Mouse (Mus musculus) fibroblast of lung, adult 2 months (primary cell): ENCODE results near the gene Alyref2.
"Not testable (repeated sequence)": the region's sequence is repeated elsewhere in the genome, so short reads cannot be mapped to it uniquely, and the experiment has no call there.

Experiments used
- DNase-seq: peaks from one replicate; pipeline ENCODE4 v3.0.0-alpha.2; 2011; ENCODE audit warnings: low read depth

Gene Alyref2

DNA sequence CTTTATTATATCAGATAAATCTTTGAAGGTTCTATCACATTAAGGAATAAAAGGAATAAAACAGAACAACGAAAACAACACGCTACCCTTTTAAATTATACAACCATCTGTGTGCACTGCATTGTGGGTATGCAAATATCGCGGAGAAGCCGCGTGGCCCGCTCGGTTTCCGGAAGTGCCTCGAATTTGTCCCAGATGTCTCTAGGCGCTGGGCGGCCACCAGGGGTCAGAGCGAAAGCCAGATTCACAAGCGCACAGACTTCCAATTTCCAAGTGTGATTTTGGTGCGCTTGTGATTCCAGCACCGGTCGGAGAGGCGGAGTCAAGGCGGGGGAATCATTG, at the start of gene Alyref2:
TSS of gene Alyref2 (plus strand) at position 229 of the 342 bp plus-strand sequence.
- peak; percentile 83 for DNase-seq

DNA sequence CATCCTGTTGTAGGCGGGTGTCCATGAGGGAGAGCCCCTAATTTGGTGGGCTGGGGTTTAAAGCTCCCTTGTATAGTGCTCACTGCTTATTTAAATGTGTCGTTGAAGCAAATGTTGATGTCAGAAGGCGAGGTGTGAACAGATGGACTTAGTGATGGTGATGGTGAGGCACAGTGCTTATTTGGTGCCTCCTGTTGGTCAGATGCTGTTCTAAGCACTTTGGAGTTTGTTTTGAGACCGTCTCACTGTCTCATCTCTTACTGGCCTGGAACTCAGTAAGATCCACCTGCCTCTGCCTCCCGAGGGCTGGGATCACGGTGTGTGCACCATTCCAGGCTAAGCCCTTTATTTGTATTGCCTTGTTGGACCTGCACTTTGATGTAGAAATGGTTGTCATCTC, 48.4 kb upstream of the Alyref2 start:
- DNase-seq, result no peak

DNA sequence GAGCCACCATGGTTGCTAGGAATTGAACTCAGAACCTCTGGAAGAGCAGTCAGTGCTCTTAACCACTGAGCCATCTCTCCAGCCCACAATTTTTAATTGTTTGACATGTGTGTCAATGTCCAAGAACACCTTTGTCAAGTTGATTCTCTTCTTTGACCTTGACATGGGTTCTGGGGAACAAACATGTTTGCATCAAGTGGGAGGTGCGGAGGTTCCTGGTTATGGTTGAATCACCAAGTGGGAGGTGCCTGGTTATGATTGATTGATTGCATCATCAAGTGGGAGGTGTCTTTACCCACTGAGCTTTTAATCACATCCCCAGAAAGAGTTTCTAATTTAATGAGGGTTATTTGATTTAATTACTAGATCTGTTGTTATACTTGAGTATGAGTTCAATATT, 45.7 kb upstream of the Alyref2 start:
- DNase-seq, result no peak

DNA sequence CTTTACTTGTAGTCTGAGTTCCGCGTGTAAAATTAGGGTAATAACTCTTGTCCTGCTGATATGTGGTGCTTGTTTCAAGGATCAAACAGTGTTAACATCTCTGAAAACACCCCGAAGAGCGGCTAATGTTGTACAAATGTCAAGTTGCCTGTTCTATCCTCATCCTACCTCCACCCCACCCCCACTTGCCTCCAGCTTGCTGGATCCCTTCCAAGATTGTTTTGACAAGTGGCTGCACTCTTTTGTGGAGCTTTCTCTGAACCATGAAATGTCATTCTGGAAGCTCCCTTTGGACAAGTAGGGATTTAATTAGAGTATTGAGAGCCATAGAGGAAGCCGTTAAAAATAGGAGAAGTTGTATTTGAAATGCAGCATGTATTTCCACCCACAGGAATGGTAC, 43.5 kb upstream of the Alyref2 start:
- no peak for DNase-seq

DNA sequence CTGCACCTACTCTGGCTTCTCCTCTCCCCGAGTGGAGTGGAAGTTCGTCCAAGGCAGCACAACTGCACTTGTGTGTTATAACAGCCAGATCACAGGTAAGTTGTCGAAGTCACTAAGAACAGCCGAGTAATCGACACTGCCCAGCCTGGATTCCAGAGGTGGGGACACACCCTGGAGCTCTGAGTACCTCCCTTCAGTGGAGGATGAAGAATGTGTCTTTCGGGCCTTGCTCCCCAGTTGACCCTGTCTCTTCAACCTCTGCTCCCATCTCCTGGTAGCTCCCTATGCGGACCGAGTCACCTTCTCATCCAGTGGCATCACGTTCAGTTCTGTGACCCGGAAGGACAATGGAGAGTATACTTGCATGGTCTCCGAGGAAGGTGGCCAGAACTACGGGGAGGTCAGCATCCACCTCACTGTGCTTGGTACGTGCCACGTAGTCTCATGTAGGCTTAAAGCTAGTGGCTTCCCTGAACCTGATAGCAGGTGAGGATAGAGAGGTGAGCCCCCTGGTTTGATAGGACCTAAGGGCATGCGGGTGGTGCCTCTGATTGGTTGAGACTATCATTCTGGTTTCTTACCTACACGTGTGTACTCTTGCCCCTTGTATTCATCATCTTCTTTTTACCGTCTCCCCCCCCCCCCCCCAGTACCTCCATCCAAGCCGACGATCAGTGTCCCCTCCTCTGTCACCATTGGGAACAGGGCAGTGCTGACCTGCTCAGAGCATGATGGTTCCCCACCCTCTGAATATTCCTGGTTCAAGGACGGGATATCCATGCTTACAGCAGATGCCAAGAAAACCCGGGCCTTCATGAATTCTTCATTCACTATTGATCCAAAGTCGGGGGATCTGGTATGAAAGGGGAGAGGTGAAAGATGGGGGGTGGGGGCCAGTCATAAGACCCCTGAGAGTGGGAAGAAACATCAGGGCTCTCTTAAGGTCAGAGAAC, 42.5 kb upstream of the Alyref2 start:
- DNase-seq, result no peak

DNA sequence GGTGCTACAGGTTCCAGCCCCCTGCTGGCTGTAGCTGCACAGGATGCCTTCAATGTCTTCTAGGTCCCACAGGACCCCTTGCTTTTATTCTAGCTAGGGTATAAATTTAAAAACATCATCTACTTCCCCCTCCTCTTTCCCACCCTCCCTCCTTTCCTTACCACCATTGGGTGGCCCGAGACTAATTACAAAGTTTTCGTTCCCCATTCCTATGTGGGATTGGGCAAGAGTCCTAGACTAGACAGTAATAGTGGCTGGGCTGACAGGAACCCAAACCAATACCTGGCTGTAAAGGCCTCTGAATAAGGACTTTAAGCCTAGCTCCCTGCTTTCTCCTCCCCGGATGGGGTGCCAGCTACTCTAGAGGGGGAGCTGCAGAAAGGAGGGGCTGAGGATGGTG, 40.1 kb upstream of the Alyref2 start:
- no peak for DNase-seq

DNA sequence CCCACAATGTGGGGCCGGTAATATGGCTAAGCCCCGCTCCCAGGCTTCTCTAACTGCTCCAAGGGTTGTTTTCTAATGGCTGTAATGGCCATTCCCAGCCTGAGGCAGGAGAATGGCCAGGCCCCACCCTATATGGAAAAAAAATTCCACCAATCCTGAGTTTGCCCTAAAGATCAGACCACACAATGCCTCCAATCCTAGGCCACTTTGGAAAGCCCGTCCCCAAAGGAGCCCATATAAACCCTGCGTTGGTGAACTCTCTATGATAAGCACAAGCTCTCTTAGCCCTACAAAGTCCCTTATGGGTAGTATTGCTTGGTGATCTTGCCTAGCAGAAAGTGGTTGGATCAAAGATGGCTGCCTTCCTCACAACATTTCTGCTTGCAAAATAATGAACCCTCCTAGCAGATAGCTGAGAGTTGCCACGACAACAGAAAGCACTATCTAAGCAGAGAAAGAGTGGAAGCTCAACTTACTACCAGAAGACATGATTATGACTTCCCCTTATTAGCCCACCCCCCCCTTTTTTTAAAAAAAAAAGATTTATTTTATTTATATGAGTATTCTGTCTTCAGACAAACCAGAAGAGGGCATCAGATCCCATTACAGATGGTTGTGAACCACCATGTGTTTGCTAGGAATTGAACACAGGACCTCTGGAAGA, 37.4 kb upstream of the Alyref2 start:
- DNase-seq, result no peak

DNA sequence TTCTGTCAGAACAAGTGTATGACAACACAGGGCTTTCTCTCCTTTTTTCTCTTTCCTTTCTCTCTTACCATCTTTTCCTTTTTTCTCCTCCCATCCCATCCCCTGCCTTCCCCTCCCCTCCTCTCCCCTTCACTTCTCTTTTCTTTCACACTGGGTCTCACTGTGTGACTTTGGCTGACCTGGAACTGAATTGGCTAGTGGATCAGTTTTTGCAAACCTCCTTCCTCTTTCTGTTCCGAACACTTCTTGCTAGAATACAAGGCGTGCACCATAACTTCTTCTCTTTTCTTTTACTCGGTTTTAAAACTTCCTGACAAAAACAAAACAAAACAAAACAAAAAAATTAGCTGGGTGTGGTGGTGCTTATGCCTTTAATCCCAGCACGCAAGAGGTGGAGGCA, 36.7 kb upstream of the Alyref2 start:
- DNase-seq, result no peak

DNA sequence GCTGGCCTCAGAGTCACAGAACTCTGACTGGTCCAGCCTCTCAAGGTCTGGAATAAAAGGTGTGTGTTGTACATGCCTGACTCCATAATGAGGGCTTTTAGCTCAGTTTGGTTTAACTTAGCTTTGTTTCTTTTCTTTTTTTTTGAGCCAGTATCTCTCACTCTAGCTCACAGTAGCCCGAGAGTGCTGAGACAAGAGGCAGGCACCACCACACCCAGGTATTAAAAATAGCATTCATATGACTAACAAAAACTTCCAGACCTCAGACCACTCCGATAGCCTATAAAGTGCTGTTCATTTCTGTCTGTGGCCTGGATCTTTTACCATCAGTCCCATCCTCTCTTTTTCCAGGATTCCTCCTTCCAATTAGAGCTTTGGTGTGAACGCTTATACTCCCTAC, 33.6 kb upstream of the Alyref2 start:
- DNase-seq, result no peak

DNA sequence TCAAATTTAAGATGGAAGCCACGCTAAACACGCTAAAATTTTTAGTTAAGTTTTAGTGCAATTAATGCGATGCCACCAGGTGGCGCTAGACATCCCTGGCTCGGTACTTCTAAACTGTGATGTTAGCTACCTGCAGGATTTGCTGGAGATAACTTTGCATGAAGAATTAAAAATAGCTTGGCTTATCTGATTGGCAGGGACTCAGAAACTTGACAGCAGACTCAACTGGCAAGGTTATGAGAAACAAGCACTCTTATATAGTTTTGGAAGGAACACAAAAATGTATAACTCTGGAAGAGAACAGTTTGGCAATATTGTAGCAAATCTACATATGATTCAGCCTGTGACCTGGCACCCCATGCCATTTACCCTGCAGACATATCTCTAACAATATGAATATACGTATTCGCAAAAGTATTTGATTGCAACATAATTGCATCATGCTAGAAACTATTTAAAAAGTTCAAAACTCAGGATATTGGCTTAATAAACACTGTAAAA, 32.9 kb upstream of the Alyref2 start:
- DNase-seq, result peak; percentile 51

DNA sequence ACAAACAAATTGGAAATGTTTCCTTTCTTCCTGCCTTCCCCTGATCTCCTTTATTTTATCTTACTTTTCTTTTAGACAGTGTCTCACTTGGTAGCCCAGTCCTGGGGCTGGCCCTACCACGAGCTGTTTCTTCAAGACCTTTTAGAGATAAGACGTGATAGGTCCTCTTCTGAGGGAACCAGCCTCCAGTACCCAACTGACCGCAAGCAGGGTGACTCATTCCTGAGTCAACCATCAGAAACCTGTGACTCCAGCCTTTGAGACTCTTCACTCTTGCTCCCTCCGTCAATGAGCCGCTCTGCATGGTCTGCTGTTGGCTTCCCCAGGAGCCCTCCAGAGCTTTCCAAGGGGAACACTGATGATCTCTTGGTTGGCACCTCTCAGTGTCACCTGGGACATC, 32.4 kb upstream of the Alyref2 start:
- DNase-seq, result peak; percentile 70

DNA sequence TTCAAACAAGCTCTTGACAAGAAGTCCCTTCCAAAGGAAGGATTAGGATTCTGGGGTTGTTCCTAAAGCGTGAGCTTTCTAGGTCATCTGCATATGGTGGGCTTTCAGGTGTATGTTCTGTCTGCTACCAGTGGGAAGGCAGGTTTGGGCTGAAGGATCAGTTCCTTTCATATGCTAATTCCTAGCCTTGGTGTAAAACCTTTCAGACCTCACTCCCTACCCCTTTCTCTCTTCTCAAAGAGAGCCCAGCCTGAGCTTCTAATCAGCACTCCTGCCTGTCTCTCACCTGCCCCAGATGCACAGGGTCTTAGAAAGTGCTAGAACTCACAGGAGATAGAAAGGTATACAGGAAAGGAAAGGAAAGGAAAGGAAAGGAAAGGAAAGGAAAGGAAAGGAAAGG, 31.8 kb upstream of the Alyref2 start:
- DNase-seq, result no peak

DNA sequence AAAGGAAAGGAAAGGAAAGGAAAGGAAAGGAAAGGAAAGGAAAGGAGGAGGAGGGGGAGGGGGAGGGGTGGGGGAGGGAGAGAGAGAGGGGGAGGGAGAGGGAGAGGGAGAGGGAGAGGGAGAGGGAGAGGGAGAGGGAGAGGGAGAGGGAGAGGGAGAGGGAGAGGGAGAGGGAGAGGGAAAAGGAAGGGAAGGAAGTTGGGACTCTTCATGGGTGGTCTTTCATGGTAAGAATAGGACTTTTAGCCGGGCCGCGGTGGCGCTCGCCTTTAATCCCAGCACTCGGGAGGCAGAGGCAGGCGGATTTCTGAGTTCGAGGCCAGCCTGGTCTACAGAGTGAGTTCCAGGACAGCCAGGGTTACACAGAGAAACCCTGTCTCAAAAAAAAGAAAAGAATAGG, 31.3 kb upstream of the Alyref2 start:
- DNase-seq, result not testable (repeated sequence)

DNA sequence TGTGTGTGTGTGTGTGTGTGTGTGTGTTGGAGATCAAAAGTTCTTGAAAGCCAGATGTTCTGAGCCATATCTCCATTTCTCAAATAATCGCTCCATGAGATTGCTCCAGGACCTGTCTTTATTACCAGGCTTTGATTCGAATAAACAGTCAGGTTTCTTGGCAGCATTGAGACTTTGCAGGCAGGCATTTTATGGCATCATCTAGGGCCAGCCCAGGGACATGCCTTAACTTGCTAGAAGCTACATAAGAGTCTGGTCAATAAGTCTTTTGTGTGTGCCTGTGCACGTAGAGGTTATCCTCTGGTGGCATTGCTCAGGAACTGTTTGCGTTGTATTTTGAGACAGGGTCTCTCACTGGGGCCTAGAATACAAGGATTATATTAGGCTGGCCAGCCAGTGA, 29.8 kb upstream of the Alyref2 start:
- no peak for DNase-seq

DNA sequence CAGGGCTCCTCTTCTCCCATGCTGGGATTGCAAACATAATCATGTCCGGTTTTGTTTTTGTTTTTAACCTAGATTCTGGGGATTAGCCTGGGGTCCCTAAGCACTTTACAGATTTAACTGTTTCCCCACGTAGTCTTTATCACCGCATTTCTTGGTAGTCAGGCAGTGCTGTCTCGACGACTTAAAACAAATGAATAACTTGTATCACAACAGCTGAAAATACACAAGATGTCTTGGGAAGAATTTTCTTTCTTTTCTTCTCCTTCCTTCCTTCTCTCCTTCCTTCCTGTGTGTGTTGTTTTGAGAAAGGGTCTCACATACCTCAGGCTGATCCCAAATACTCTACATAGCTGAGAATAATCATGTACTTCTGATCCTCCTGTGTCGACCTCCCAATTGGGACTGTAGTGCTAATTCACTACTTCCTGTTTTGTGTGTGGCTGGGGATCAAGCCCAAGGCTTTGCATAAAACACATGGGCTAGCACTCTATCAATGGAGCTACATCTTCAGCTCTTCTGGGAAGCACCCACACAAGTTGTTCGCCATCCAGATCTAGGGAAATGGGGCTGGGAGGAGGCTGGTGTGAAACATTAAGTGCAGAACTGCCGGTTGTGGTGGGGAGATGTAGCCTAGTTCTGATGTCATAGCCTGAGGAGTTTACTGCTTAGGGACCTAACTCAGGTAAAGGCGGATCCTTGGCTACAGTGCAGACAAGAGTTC, 29.2 kb upstream of the Alyref2 start:
- DNase-seq, result no peak

DNA sequence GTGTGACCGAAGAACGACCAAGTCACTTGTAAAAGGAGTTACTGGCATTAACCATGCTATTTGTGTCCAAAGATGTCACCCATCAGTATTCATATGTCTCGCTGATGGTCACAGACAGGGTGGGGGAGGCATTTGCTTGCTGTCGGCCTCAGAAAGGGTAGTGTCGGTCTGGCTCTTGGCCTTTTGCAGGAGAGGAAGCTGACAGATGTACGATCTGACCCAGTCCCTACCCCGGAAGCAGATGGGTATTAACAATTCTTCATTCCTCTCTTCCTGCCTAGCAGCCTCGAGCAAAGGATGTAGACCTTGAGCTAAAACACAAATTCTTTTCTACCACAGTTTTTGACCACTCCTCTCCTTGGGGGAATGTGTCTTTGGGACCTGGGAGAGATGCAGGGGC, 26.2 kb upstream of the Alyref2 start:
- DNase-seq, result no peak

DNA sequence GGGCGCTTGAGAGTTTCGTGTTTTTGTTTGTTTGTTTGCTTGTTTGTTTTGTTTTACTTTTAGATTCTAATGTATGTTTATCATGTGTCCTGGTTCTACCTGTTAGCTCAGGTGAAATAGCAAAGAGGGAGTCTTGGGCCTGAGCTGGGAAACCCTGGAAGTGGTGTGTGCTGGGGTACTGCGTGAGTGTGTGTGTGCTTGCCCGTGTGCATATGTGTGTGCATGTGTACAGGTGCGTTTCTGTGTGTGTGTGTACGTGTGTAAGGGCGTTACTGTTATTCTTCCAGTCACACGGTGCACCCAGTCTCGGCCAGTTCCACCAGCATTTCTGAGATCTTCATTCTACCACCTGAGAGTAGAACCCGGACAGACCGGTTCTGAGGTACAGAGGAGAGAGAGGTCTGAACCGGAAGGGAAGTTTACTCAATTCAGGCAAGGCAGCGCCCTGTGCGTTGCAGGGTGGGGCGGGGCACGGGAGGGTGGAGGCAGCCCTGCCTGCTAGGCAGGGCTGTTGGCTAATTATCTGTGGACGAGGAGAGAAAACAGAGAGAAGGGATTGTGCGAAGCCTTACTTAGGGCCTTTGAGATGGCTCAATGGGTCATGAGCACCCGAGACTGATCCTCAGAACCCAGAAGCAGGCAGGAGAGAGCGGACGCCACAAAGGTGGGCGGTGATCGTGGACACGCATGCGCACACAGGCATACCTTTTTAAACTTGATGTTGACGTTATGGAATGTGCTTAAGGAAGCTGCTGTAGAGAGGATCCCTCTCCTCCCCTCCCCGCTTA, 25.3 kb upstream of the Alyref2 start:
- DNase-seq, result no peak

DNA sequence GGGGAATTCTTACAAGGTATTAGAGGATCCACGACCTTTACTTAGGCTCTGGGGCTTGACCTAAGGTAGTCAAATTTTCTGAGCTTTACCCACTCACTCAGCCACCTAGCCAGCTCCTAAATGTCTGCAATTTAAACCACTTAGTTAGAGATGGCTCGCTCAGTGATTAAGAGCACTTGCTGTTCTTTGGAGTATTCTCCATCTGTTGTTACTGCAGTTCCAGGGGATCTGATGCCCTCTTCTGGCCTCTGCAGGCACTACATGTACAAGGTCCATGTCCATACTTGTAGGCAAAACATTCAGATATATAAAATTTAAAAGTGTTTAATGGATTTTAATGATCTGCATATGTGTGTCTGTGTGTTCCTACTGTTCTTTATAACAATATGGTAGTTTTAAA, 24.3 kb upstream of the Alyref2 start:
- DNase-seq, result peak; percentile 44

DNA sequence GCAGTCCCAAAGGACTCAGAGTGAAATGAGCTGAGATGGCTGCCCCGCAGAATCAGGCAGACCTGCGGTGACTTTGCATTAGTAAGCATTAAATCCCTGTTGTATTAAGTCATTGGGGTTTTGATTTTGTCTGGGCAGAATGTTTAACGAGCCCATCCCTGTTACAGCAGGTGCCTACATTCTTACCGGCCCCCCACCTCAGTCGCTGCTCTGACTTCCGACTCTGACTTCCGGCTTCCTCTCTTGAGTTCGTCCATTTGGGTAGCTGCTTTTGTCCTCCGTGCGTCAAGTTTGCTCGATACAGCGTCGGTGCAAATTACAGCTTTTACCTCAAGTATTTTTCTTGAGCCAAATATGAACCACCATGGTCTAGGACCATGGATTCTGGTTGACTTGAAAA, 9.0 kb upstream of the Alyref2 start:
- no peak for DNase-seq

DNA sequence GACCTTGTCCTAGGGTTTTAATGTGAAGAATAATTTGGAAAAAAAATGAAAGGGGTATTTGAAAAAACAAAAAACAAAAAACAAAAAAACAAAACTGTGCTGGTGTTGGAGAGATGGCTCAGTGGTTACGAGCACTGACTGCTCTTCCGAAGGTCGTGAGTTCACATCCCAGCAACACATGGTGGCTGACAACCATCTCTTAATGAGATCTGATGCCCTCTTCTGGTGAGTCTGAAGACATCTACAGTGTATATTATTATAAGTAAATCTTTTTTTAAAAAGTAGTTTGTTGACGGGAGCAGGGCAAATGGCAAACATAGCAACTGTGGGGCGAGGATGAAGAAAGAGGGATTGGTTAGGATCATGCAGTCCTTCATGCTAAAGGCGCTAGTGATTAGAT, 7.9 kb upstream of the Alyref2 start:
- DNase-seq, result no peak

DNA sequence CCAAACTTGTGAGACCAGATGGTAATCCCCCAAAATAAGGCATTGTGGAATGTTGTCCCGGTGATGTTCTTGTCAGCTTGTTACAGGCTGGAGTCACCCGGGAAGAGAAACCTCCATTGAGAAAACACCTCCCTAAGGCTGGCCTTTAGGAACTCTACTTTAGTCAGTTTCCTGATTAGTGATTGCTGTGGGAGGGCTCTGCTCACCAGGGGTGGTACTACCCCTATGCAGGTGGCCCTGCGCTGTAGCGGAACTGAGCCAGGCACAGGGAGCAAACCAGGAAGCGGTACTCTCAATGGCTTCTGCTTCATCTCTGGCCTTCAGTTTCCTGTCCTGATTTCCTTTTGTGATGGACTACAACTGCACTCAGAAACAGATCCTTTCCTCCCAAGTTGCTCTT, 3.4 kb upstream of the Alyref2 start:
- DNase-seq, result no peak

DNA sequence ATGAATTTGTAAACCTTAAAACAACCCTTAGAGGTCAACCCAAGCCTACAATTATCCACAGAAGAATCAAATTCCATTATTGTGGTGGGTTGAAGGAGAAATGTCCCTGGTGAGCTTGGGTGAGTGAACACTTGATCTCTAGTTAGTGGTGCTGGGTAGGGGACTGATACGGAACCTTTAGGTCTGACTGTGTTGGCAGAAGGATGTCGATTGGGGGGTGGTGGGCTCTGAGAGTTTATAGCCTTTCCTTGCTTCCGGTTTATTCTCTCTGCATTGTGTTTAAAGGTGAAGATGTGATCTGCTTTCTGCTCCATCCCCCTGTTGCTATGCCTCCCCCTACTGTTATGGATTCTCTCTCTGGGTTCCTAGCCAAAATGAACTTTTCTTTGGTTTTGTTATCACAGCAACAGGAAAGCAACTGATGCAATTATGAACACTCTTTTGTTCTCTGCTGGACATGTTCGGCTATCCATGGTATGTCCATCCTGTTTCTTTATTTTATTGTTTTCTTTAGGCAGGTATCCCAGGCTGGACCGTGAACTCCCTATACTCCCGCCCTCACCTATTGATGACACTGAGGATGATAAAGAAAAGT, 2.2 kb upstream of the Alyref2 start:
- no peak for DNase-seq
